Mouse (Mus musculus) layer of hippocampus, adult 2 months (tissue): ENCODE data around the gene Sephs1. TPM values are rescaled to one million over a fixed set of nuclear protein-coding genes. Genes with fewer than 3 reads are reported as not detected.
"Not testable (repeated sequence)": the region's sequence is repeated elsewhere in the genome, so short reads cannot be mapped to it uniquely, and the experiment has no call there.

Experiments
- DNase-seq, 2 experiments: peaks; one replicate each; pipeline ENCODE4 v3.0.0; 2022; ENCODE audit warnings: low spot score in 2 of 2
- H3K27ac ChIP-seq: fragments of 200-600 bp; 2 replicates; pipeline ENCODE4 v1.8.1; 2022
- H3K4me3 ChIP-seq: fragments of 200-600 bp; 2 replicates; pipeline ENCODE4 v1.8.1; 2022; ENCODE audit warnings: mild to moderate bottlenecking
- CTCF ChIP-seq: fragments of 200-600 bp; conservative IDR thresholded peaks from 2 replicates; pipeline ENCODE4 v1.8.1; 2022; ENCODE audit warnings: antibody characterized with exemption, mild to moderate bottlenecking, moderate library complexity
- total RNA-seq, 2 experiments: library from RNA; stranded (reverse); gene quantifications; 2 replicates each; pipeline ENCODE4 v1.2.3; 2021

Sephs1 gene
- total RNA-seq, 2 experiments from 2014 or later: 19.7 to 21.5 TPM

- no peak overlapping the region for H3K27ac ChIP-seq
- TF ChIP-seq CTCF: no peak
- DNase-seq: no peak
- H3K4me3 ChIP-seq: no peak overlapping the region
Measured at GRCm38 (mm10) chr2:4916037-4916436, 34.7 kb downstream of the Sephs1 start.

GRCm38 (mm10) chr2:4917326-4918021 is 36.1 kb downstream of the Sephs1 start:
- DNase-seq: peak; percentile 29 to 58
- Histone ChIP-seq H3K27ac (peak overlapping the region; percentile 46), H3K4me3 (peak overlapping the region; percentile 43)
- TF ChIP-seq CTCF: peak; percentile 85

GRCm38 (mm10) chr2:4918860-4919739 is 37.7 kb downstream of the Sephs1 start, which contains the start of gene Phyh:
TSS of gene Phyh (plus strand) at chr2:4919019.
- peak; percentile 73 to 79 for DNase-seq
- TF ChIP-seq CTCF: peak; percentile 59
- H3K4me3 ChIP-seq: peak within 1 kb of the TSS; percentile 69

GRCm38 (mm10) chr2:4921019-4921418 is 39.7 kb downstream of the Sephs1 start:
- no peak for TF ChIP-seq CTCF
- Histone ChIP-seq H3K4me3 (no peak overlapping the region), H3K27ac (no peak overlapping the region)
- DNase-seq: no peak

More at GRCm38 (mm10) chr2:4918860-4919739, 37.7 kb downstream of the Sephs1 start, which contains the start of gene Phyh:
- peak within 1 kb of the TSS; percentile 95 for H3K27ac ChIP-seq

GRCm38 (mm10) chr2:4922476-4923164 is 41.3 kb downstream of the Sephs1 start:
- no peak for DNase-seq
- H3K27ac ChIP-seq: no peak overlapping the region
- no peak for TF ChIP-seq CTCF
- H3K4me3 ChIP-seq: no peak overlapping the region

- Histone ChIP-seq H3K4me3 (no peak overlapping the region), H3K27ac (no peak overlapping the region)
- TF ChIP-seq CTCF: no peak
- DNase-seq: no peak
Measured at GRCm38 (mm10) chr2:4927391-4927790, 46.0 kb downstream of the Sephs1 start.

GRCm38 (mm10) chr2:4929230-4929629 is 47.9 kb downstream of the Sephs1 start:
- no peak for TF ChIP-seq CTCF
- no peak for DNase-seq
- H3K27ac ChIP-seq: no peak overlapping the region
- no peak overlapping the region for H3K4me3 ChIP-seq

- no peak overlapping the region for H3K4me3 ChIP-seq
- no peak for TF ChIP-seq CTCF
- H3K27ac ChIP-seq: no peak overlapping the region
- no peak for DNase-seq
Measured at GRCm38 (mm10) chr2:4934516-4934915, 53.2 kb downstream of the Sephs1 start.

GRCm38 (mm10) chr2:4937931-4938330 is 56.6 kb downstream of the Sephs1 start:
- H3K4me3 ChIP-seq: no peak overlapping the region
- no peak for DNase-seq
- H3K27ac ChIP-seq: no peak overlapping the region
- no peak for TF ChIP-seq CTCF

GRCm38 (mm10) chr2:4940861-4941260 is 59.5 kb downstream of the Sephs1 start:
- H3K4me3 ChIP-seq: no peak overlapping the region
- TF ChIP-seq CTCF: no peak
- no peak overlapping the region for H3K27ac ChIP-seq
- DNase-seq: no peak

- H3K27ac ChIP-seq, H3K4me3 ChIP-seq, DNase-seq: not testable (repeated sequence)
Measured at GRCm38 (mm10) chr2:4949691-4950090, 68.3 kb downstream of the Sephs1 start.

- Histone ChIP-seq H3K27ac (no peak overlapping the region), H3K4me3 (no peak overlapping the region)
- DNase-seq: no peak
- no peak for TF ChIP-seq CTCF
Measured at GRCm38 (mm10) chr2:4950986-4951385, 69.6 kb downstream of the Sephs1 start.
